Mouse (Mus musculus) midbrain, embryonic 15.5 days (tissue): ENCODE measurements around the gene Pkd2l1. TPM values are rescaled to one million over a fixed set of nuclear protein-coding genes. Genes with fewer than 3 reads are reported as not detected.

Source experiments
- ATAC-seq: fragments of 200-750 bp; cut with Nextera tagmentation; replicated peaks from 2 replicates; pipeline ENCODE4 v1.8.0; 2017; ENCODE audit warnings: moderate TSS enrichment
- H3K27ac ChIP-seq: fragments of 300-500 bp; sonication (generic); 2 replicates; pipeline ENCODE4 v1.5.1; 2015; ENCODE audit warnings: mild to moderate bottlenecking, inconsistent platforms
- H3K27me3 ChIP-seq: fragments of 300-500 bp; sonication (generic); replicated peaks from 2 replicates; pipeline ENCODE4 v1.6.1; 2015; ENCODE audit warnings: inconsistent platforms
- H3K36me3 ChIP-seq: fragments of 300-500 bp; sonication (generic); replicated peaks from 2 replicates; pipeline ENCODE4 v1.6.1; 2015; ENCODE audit warnings: inconsistent platforms
- H3K4me1 ChIP-seq: fragments of 300-500 bp; sonication (generic); 2 replicates; pipeline ENCODE4 v1.6.1; 2015; ENCODE audit warnings: inconsistent platforms
- H3K4me2 ChIP-seq: fragments of 300-500 bp; sonication (generic); 2 replicates; pipeline ENCODE4 v1.6.1; 2015; ENCODE audit warnings: inconsistent platforms, mild to moderate bottlenecking, moderate library complexity
- H3K4me3 ChIP-seq: fragments of 300-500 bp; sonication (generic); 2 replicates; pipeline ENCODE4 v1.5.1; 2015; ENCODE audit warnings: mild to moderate bottlenecking, inconsistent platforms
- H3K9ac ChIP-seq: fragments of 300-500 bp; sonication (generic); 2 replicates; pipeline ENCODE4 v1.6.1; 2015; ENCODE audit warnings: mild to moderate bottlenecking, inconsistent platforms
- H3K9me3 ChIP-seq: fragments of 300-500 bp; sonication (generic); 2 replicates; pipeline ENCODE4 v1.6.1; 2016; ENCODE audit warnings: inconsistent platforms
- WGBS: fragments of 180-500 bp; shearing (Covaris S2); methylation state at CpG from one replicate; pipeline ENCODE4 v1.1.7; 2015; ENCODE audit warnings: mixed read lengths; 5-methylcytosine and 5-hydroxymethylcytosine counted together
- polyA plus RNA-seq: library from polyadenylated mRNA; unstranded; fragments of >200 nt; fragmentation: Nextera tagmentation; extraction: Ambion mirVana; gene quantifications from 2 replicates; pipeline ENCODE4 v1.2.1, GENCODE M21; 2015

Pkd2l1 gene
- polyA plus RNA-seq, 1 experiment from 2014 or later, result 0.06 TPM

DNA sequence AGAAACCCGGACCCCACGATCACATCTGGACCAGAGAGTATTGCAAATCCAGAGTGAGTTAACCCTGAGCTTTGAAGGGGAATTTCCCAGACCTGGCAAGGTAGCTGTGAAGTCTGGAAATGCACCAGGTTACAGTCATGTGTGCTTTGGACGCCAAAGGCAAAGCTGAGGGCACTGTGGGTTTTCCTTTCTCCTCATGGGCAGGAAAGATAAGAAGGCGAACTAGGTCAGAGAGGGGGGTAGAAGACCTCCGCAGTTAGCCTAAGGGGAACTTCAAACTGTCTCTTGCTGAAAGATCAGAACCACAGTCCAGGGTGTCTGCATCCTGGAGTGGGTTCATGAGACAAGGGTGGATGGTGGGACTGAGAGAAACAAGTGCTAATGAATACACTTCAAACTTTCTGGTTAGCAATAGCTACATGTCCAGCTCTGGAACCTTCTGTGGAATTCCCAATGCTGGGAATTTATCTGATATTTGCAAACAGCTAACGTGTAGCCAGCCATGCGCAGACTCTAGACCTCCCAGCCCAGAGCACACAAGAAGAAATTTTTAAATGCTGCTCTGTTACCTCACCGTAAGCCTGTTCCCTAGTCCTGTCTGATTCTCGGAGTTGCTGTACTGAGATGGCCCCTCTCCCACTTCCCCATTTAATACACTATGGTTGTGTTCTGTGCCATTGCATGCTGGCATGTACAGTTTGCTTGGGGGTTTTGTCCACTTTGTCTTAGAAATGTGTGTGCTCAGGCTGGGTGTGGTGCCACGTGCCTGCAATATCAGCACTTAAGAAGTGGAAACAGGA is 5.0 kb upstream of the Pkd2l1 start:
- ATAC-seq, result no peak
- Histone ChIP-seq H3K9me3 (no peaks in the 10 kb centered on the region), H3K36me3 (no peaks in the 10 kb centered on the region), H3K27me3 (no peaks in the 10 kb centered on the region), H3K4me3 (no peak overlapping the region), H3K27ac (no peak overlapping the region), H3K4me1 (no peaks in the 10 kb centered on the region), H3K9ac (no peak overlapping the region), H3K4me2 (no peak overlapping the region)
- 90% methylated on average over 10 of the region's 10 CpGs for WGBS

DNA sequence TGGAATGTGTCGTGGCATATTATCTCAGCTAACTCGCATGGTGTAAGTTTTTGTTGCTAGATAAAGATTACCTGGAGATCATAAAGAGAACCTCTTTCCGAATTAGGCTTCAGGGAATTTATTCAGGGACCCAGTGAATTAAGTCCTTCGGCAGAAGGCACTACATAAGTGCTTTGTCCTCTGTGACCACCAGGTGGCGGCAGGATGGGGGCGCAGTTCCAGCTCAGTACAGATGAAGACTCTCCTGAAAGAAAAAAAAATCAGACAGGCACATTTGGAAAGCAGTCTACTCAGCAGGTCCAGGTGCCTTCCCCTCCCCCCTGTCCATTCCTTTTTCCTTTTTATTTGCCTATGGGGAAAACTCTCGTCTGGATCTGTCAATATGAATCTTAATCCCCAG is 2.9 kb upstream of the Pkd2l1 start:
- H3K9ac ChIP-seq, result no peak overlapping the region
- 6% methylated on average over 7 of the region's 7 CpGs for WGBS
- ATAC-seq, result no peak
- no peaks in the 10 kb centered on the region for H3K9me3 ChIP-seq
- H3K36me3 ChIP-seq, result no peaks in the 10 kb centered on the region
- no peak overlapping the region for H3K4me3 ChIP-seq
- H3K27me3 ChIP-seq, result no peaks in the 10 kb centered on the region
- no peak overlapping the region for H3K4me2 ChIP-seq
- no peak overlapping the region for H3K27ac ChIP-seq
- no peaks in the 10 kb centered on the region for H3K4me1 ChIP-seq

DNA sequence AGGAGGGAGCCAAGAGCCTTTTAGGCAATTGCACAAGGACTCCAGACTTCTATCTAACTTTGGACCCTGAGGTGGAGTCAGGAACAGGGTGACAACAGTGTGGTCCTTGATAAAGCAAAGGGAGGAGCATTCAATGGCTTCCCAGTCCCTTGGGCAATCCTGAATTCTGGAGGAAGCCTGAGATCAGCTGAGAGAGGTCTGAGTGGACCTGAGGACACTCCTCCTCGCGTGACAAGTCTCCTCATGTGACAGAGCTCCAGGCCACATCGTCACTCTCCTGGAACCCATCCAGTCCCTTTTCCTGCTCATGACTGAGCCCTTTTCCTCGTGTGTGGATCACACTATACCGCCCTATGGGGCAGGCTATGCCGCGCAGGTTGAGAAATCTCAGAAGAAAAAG is 1.7 kb upstream of the Pkd2l1 start:
- H3K4me3 ChIP-seq, result no peak overlapping the region
- WGBS, result 86% methylated on average over 7 of the region's 7 CpGs
- no peak overlapping the region for H3K4me2 ChIP-seq

DNA sequence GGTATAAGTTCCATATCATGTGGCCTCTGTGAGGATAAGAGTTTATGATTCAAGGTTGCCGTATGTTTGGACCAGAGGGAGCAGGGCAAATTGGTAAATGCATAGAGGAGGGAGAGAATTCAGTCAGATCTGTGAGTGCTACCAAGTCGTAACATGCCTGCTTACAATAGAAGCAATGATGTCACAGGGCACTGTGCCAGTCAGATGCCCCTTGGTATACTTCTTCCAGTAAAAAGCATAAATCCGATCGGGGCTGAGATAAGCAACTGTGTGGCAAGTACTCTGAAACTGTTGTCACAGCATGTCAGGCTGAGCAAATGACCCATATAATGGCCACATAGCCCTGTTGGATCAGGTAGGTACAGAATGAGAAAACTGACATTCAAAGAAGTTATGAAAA is 3.2 kb downstream of the Pkd2l1 start:
- 82% methylated on average over 4 of the region's 4 CpGs for WGBS
- Histone ChIP-seq H3K4me3 (no peak overlapping the region), H3K36me3 (no peaks in the 10 kb centered on the region), H3K4me2 (no peak overlapping the region), H3K4me1 (no peaks in the 10 kb centered on the region), H3K27ac (no peak overlapping the region), H3K27me3 (no peaks in the 10 kb centered on the region), H3K9me3 (no peaks in the 10 kb centered on the region), H3K9ac (no peak overlapping the region)
- ATAC-seq, result no peak

More for the DNA sequence above, 1.7 kb upstream of the Pkd2l1 start:
- no peaks in the 10 kb centered on the region for H3K27me3 ChIP-seq
- no peaks in the 10 kb centered on the region for H3K9me3 ChIP-seq
- H3K36me3 ChIP-seq, result no peaks in the 10 kb centered on the region
- H3K27ac ChIP-seq, result no peak overlapping the region
- H3K9ac ChIP-seq, result no peak overlapping the region
- H3K4me1 ChIP-seq, result no peaks in the 10 kb centered on the region
- no peak for ATAC-seq

DNA sequence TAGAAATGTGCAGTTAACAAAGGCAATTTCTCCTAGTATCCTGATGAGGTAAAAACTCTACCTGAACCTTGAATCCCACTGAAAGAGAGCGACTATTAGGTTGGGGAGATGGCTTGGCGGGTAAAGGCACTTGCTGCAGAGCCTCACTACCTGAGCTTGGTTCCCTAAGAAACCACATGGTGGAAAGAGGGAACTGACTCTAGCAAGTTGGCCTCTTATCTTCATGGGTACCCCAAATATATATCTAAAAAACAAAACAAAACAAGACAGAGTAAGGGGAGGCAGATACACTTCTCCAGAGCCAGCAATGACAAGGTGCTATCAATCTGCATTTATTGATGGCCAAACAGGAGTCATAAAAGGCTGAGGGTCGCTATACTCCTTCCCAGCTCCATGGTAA is 8.3 kb downstream of the Pkd2l1 start:
- Histone ChIP-seq H3K4me3 (no peak overlapping the region), H3K4me2 (no peak overlapping the region), H3K36me3 (no peaks in the 10 kb centered on the region), H3K4me1 (no peaks in the 10 kb centered on the region), H3K27me3 (no peaks in the 10 kb centered on the region), H3K9ac (no peak overlapping the region), H3K9me3 (no peaks in the 10 kb centered on the region), H3K27ac (no peak overlapping the region)
- ATAC-seq, result no peak
- WGBS, result 79% methylated on average over 3 of the region's 3 CpGs

DNA sequence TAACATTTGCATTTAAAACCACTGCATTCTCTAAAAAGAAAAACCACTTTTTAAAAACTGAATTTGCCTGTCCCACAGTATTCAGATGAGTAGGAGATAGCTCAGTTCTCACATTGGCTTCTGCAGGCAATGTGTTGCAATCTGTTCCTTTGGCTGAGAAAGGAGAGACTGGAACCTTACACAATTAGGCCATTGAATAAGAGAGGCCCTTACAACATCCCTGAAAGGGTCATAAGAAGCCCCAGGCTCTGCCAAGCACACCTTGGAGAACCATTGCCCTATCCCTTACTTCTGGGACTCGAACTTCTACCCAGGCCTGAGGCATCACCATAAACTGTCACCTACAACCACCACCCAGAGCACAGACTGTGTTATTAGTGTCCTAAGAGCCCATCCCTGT is 11.7 kb downstream of the Pkd2l1 start:
- Histone ChIP-seq H3K4me2 (no peak overlapping the region), H3K9me3 (no peaks in the 10 kb centered on the region), H3K27me3 (no peaks in the 10 kb centered on the region), H3K9ac (no peak overlapping the region), H3K4me1 (no peaks in the 10 kb centered on the region), H3K36me3 (no peaks in the 10 kb centered on the region), H3K4me3 (no peak overlapping the region), H3K27ac (no peak overlapping the region)
- ATAC-seq, result no peak
- 88% methylated on average over 1 of the region's 1 CpGs for WGBS

DNA sequence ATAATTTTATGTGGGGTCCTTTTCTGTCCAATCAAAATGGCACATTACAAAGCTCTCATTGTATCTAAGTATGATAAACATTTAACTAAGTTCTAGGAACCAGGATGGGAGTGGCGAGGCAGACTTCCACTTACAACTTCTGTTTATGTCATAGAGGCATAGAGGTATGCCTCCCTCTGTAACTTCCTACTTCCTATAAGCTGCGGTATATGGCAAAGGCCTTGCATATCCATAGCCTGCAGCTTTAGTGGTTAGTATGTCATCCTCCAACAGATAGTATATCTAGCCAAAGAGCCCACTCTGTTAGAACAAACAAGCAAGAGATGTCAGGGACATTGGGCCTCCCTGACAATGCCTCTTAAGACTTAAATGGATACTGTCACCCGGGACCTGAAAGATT is 15.5 kb downstream of the Pkd2l1 start:
- no peak overlapping the region for H3K4me3 ChIP-seq
- no peak overlapping the region for H3K4me2 ChIP-seq
- no peaks in the 10 kb centered on the region for H3K9me3 ChIP-seq
- WGBS, result 92% methylated on average over 3 of the region's 3 CpGs
- H3K27ac ChIP-seq, result no peak overlapping the region
- H3K9ac ChIP-seq, result no peak overlapping the region
- no peaks in the 10 kb centered on the region for H3K4me1 ChIP-seq
- no peaks in the 10 kb centered on the region for H3K36me3 ChIP-seq
- no peaks in the 10 kb centered on the region for H3K27me3 ChIP-seq
- ATAC-seq, result no peak

DNA sequence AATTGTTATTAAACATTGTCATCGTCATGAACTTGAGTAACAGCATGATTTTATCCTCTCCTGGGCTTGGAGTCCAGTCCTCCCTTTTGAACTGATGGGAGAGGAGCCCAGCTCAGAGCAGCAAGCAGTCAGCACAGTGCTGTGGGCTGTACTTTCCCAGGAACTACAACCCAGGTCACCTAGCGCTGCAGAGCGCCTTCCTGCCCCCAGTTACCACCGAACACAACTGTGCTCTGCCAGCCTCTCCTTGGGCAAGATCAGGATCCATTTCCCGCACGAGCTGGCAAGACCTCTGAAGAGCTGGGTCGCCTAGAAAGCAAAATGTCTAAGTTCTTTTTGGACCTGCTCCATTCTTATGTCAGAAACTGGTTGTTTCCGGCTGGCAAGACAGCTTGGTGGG is 17.4 kb downstream of the Pkd2l1 start:
- no peaks in the 10 kb centered on the region for H3K27me3 ChIP-seq
- H3K9me3 ChIP-seq, result no peaks in the 10 kb centered on the region
- no peak overlapping the region for H3K27ac ChIP-seq
- H3K4me1 ChIP-seq, result no peaks in the 10 kb centered on the region
- ATAC-seq, result no peak
- no peaks in the 10 kb centered on the region for H3K36me3 ChIP-seq
- no peak overlapping the region for H3K4me3 ChIP-seq
- no peak overlapping the region for H3K4me2 ChIP-seq
- WGBS, result 75% methylated on average over 8 of the region's 8 CpGs
- no peak overlapping the region for H3K9ac ChIP-seq

DNA sequence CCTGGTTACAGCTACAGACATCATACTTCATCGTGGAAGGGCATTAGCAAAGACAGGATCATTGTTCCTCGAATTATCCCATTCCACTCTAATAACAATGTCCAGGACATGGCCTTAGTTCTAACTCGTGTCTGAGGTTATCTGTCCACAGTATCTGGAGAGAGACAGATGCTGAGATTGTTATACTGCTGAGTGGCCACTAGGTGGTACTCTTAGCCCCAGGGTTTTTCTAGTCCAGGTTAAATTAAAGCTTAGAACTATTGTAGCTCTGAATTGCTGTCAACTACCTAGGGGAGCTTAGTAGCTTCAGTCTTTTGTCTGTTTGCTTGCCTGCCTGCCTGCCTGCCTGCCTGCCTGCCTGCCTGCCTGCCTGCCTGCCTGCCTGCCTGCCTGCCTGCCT is 30.7 kb downstream of the Pkd2l1 start:
- no peaks in the 10 kb centered on the region for H3K4me1 ChIP-seq
- peaks cover 3% of the 10 kb centered on the region; the same call in 1 of the 2 replicates for H3K27me3 ChIP-seq
- H3K9me3 ChIP-seq, result no peaks in the 10 kb centered on the region
- H3K27ac ChIP-seq, result no peak overlapping the region
- 16% methylated on average over 3 of the region's 3 CpGs for WGBS
- H3K4me2 ChIP-seq, result no peak overlapping the region
- no peak overlapping the region for H3K9ac ChIP-seq
- no peak for ATAC-seq
- no peak overlapping the region for H3K4me3 ChIP-seq
- H3K36me3 ChIP-seq, result no peaks in the 10 kb centered on the region

DNA sequence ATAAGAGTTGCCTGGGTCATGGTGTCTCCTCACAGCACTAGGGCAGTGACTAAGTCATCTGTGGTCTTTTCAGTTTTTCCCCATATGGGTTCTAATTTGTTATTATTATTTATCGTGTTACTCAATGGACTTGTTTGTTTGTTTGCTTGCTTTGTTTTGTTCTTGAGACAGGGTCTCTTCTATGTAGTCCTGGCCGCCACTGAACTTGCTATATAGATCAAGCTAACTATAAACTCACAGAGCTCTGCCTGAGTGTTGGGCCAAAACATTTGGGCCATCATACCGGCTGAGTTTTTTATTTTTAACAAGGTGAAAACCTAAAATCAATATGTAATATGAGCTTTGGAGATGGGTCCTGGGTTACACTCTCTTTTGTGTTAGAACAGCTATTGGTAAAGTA is 32.9 kb downstream of the Pkd2l1 start:
- no peaks in the 10 kb centered on the region for H3K4me1 ChIP-seq
- no peak overlapping the region for H3K27ac ChIP-seq
- H3K4me3 ChIP-seq, result no peak overlapping the region
- 88% methylated on average over 3 of the region's 3 CpGs for WGBS
- no peaks in the 10 kb centered on the region for H3K9me3 ChIP-seq
- H3K9ac ChIP-seq, result no peak overlapping the region
- no peaks in the 10 kb centered on the region for H3K36me3 ChIP-seq
- no peak overlapping the region for H3K4me2 ChIP-seq
- H3K27me3 ChIP-seq, result peaks cover 8% of the 10 kb centered on the region; the same call in 1 of the 2 replicates
- ATAC-seq, result no peak

DNA sequence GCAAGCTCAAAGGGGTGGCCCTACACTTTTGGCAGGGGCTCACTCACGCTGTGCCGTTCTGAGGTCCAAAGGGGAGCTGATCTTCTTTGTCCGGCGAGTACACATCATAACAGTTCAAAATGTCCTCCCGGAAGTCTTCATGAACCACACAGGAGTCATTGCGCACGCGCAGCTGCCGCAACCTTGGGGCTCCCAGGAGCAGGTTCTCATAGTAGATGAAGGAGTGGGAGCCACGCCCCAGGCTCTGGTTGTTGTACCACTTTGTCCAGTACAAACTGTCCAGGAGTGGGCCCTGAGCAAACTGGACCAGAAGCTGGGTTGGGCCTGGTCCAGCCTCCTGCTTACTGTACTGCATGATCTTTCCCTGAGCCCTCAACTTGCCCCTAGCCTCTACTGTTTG is 35.2 kb downstream of the Pkd2l1 start:
- Histone ChIP-seq H3K4me1 (no peaks in the 10 kb centered on the region), H3K36me3 (no peaks in the 10 kb centered on the region), H3K27ac (no peak overlapping the region), H3K9me3 (no peaks in the 10 kb centered on the region), H3K27me3 (peaks cover 24% of the 10 kb centered on the region; the same call in 1 of the 2 replicates), H3K9ac (no peak overlapping the region), H3K4me3 (no peak overlapping the region), H3K4me2 (no peak overlapping the region)
- no peak for ATAC-seq
- WGBS, result 92% methylated on average over 10 of the region's 10 CpGs

DNA sequence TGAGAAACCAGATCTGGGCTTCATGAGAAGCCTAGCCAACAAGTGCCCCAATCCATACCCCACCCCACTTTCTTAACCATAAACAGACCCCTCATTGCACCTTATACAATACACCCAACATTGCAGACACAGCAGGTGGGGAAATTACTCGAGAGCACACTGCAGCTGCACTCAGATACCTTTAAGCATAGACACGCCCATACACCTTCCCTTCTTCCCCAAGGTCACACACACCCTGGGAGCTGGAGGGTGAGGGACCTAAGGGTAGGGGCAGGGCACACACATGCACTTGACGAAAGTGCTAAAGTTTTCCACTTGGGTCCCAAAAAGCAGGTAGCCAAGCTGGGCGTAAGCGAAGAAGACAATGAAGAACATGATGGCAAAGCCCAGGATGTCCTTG is 38.5 kb downstream of the Pkd2l1 start:
- WGBS, result 90% methylated on average over 5 of the region's 5 CpGs
- H3K27me3 ChIP-seq, result peaks cover 27% of the 10 kb centered on the region
- H3K9me3 ChIP-seq, result no peaks in the 10 kb centered on the region
- H3K4me2 ChIP-seq, result no peak overlapping the region
- H3K4me1 ChIP-seq, result no peaks in the 10 kb centered on the region
- H3K4me3 ChIP-seq, result no peak overlapping the region
- no peaks in the 10 kb centered on the region for H3K36me3 ChIP-seq
- no peak overlapping the region for H3K27ac ChIP-seq
- ATAC-seq, result no peak
- no peak overlapping the region for H3K9ac ChIP-seq

DNA sequence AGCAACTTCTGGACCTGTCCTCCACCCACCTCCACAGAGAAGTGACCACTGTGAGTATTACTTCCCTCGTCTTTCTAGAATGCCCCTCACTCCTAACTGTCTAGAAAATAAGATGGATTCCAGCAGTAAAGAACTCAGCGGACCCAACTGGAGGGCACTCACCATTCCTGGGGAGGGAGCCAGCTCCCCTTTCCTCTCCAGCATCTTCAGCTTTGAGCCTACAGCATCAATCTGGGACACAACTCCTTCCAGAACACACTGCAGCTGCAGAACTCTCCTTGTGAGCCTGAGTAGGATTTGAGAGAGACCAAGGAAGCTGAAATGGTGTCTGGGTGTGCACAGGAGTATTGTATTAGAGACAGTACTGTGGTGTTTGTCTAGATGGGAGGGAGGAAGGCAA is 43.3 kb downstream of the Pkd2l1 start:
- ATAC-seq, result no peak
- Histone ChIP-seq H3K4me2 (no peak overlapping the region), H3K27ac (no peak overlapping the region), H3K27me3 (peaks cover 29% of the 10 kb centered on the region), H3K9ac (no peak overlapping the region), H3K36me3 (no peaks in the 10 kb centered on the region), H3K4me1 (peaks cover 15% of the 10 kb centered on the region), H3K4me3 (no peak overlapping the region), H3K9me3 (no peaks in the 10 kb centered on the region)
- WGBS, result 81% methylated on average over 2 of the region's 2 CpGs
